Comparison of ENCODE assay signal across 18 mouse cellular contexts in genomic region chr9:103709694-103710093, GRCm38 (mm10). TPM values are rescaled to one million over a fixed set of nuclear protein-coding genes. Genes with fewer than 3 reads are reported as not detected.
DNase-seq lines count a peak whose midpoint lies in the region; ATAC-seq and TF ChIP-seq lines count a peak whose summit lies in the region.
"Had no signal": no experiment of that assay in that cellular context is flagged by ENCODE, and none has a peak within 500 bp of the region (broad histone marks: within the 10 kb centered on the region; RNA-seq: fewer than 3 reads in every experiment).

No protein-coding gene starts in this region.

- ATAC-seq in embryonic facial prominence, embryonic 14.5 days (ENCODE audit: low read depth): no peak
- no peak for ATAC-seq in CD4-positive, CD25-positive, alpha-beta regulatory T cell, adult 4 months
- ATAC-seq: forebrain, embryonic 13.5 days; inflammation-experienced regulatory T-cells, adult 6 months; midbrain, embryonic 13.5 days had no signal

- H3K4me2 ChIP-seq in embryonic facial prominence, embryonic 14.5 days (ENCODE audit: low read depth, low read length): no peak overlapping the region
- H3K4me2 ChIP-seq: forebrain, embryonic 13.5 days; kidney, embryonic 15.5 days; midbrain, embryonic 13.5 days had no signal

- H3K9ac ChIP-seq in embryonic facial prominence, embryonic 14.5 days (ENCODE audit: low read depth, low read length): no peak overlapping the region
- H3K9ac ChIP-seq: forebrain, embryonic 13.5 days; kidney, embryonic 15.5 days; midbrain, embryonic 13.5 days had no signal

- no peak overlapping the region for H3K4me3 ChIP-seq in embryonic facial prominence, embryonic 14.5 days (ENCODE audit: low read depth, low read length)
- no peak overlapping the region for H3K4me3 ChIP-seq in embryonic facial prominence, embryonic 10.5 days
- H3K4me3 ChIP-seq in bone marrow, adult 2 months (replicated peaks; ENCODE audit: control insufficient read depth, low read depth, low read length): no peak overlapping the region
- H3K4me3 ChIP-seq: forebrain, embryonic 13.5 days; gastrocnemius, adult 2 months; hindbrain, embryonic 10.5 days; kidney, embryonic 15.5 days; layer of hippocampus, adult 2 months; midbrain, embryonic 13.5 days had no signal

- no peak for TF ChIP-seq CTCF in bone marrow, adult 2 months (IDR thresholded peaks at IDR 0.05; ENCODE audit: control insufficient read depth, insufficient read depth, low read length)

- no peaks in the 10 kb centered on the region for H3K9me3 ChIP-seq in embryonic facial prominence, embryonic 14.5 days (ENCODE audit: control insufficient read depth, low read length)
- H3K9me3 ChIP-seq in embryonic facial prominence, embryonic 10.5 days: no peaks in the 10 kb centered on the region
- H3K9me3 ChIP-seq: forebrain, embryonic 13.5 days; hindbrain, embryonic 10.5 days; kidney, embryonic 15.5 days; midbrain, embryonic 13.5 days had no signal

- WGBS in embryonic facial prominence, embryonic 14.5 days: 33% methylated on average over 3 of the region's 3 CpGs
- 47% methylated on average over 3 of the region's 3 CpGs for WGBS in embryonic facial prominence, embryonic 10.5 days
- 63% methylated on average over 3 of the region's 3 CpGs for WGBS in bone marrow, adult 2 months

- H3K36me3 ChIP-seq in embryonic facial prominence, embryonic 14.5 days (ENCODE audit: control insufficient read depth, insufficient read depth, low read length): no peaks in the 10 kb centered on the region
- H3K36me3 ChIP-seq in embryonic facial prominence, embryonic 10.5 days (replicated peaks): peaks cover 4% of the 10 kb centered on the region; the same call in 1 of the 2 replicates
- H3K36me3 ChIP-seq: G1E; kidney, embryonic 15.5 days; midbrain, embryonic 13.5 days had no signal

- peak; percentile 49 for DNase-seq in embryonic facial prominence, embryonic 14.5 days (ENCODE audit: low spot score)
- DNase-seq in embryonic facial prominence, embryonic 10.5 days (ENCODE audit: low spot score): no peak
- DNase-seq in layer of hippocampus, adult 9-11 months: peak; percentile 29
- DNase-seq in layer of hippocampus, postnatal 14 days (ENCODE audit: low spot score in 2 of 2): no peak
- peak; percentile 19 for DNase-seq in lung, postnatal 14 days
- DNase-seq: adrenal gland, adult 2 months; gastrocnemius, adult 2 months; heart, adult 18-20 months; right cerebral cortex, postnatal 25 days had no signal

- no peak overlapping the region for H3K27ac ChIP-seq in embryonic facial prominence, embryonic 14.5 days (replicated peaks; ENCODE audit: low read depth, low read length)
- H3K27ac ChIP-seq in embryonic facial prominence, embryonic 10.5 days (replicated peaks): no peak overlapping the region
- H3K27ac ChIP-seq in bone marrow, adult 2 months (ENCODE audit: control insufficient read depth, insufficient read depth, low read depth, low read length, poor library complexity): peak overlapping the region; percentile 51
- H3K27ac ChIP-seq: forebrain, embryonic 13.5 days; gastrocnemius, adult 2 months; hindbrain, embryonic 10.5 days; kidney, embryonic 15.5 days; layer of hippocampus, adult 2 months; midbrain, embryonic 13.5 days had no signal

- TF ChIP-seq POLR2A in bone marrow, adult 2 months (IDR thresholded peaks at IDR 0.05; ENCODE audit: borderline replicate concordance, control insufficient read depth, low read depth, low read length): no peak

- no peaks in the 10 kb centered on the region for H3K27me3 ChIP-seq in embryonic facial prominence, embryonic 14.5 days (replicated peaks; ENCODE audit: control insufficient read depth, insufficient read depth, low read length)
- no peaks in the 10 kb centered on the region for H3K27me3 ChIP-seq in embryonic facial prominence, embryonic 10.5 days (replicated peaks; ENCODE audit: low read depth, poor library complexity, severe bottlenecking)
- H3K27me3 ChIP-seq: forebrain, embryonic 13.5 days; kidney, embryonic 15.5 days; midbrain, embryonic 13.5 days had no signal

- H3K4me1 ChIP-seq in embryonic facial prominence, embryonic 14.5 days (ENCODE audit: control insufficient read depth, insufficient read depth, low read length): no peaks in the 10 kb centered on the region
- H3K4me1 ChIP-seq in embryonic facial prominence, embryonic 10.5 days: peaks cover 24% of the 10 kb centered on the region
- no peaks in the 10 kb centered on the region for H3K4me1 ChIP-seq in bone marrow, adult 2 months (ENCODE audit: control insufficient read depth, insufficient read depth, low read length)

RNA-seq across cellular contexts. Expression of gene Tmem108, which starts 51.9 kb away (rescaled TPM):
- 9.9 and 11.6 TPM in 2 replicates for polyA plus RNA-seq in embryonic facial prominence, embryonic 14.5 days (2014; fragmentation: Nextera tagmentation; extraction: Ambion mirVana)
- 19.6 and 22.1 TPM in 2 replicates for polyA plus RNA-seq in embryonic facial prominence, embryonic 10.5 days (2016; fragmentation: Nextera tagmentation; extraction: Ambion mirVana)
- total RNA-seq in layer of hippocampus, postnatal 14 days (2021): 10 to 100 TPM; 50.2 to 54.2 TPM
- 0.88 and 3.3 TPM in 2 replicates for polyA plus RNA-seq in bone marrow, adult 2 months (2011; ENCODE audit: insufficient read depth, insufficient read length, low replicate concordance, missing spikeins)
- polyA plus RNA-seq in CD4-positive, CD25-positive, alpha-beta regulatory T cell, adult 4 months (2017; shearing (Covaris generic)): 1 to 10 TPM; 1.0 to 3.2 TPM
- total RNA-seq: gastrocnemius, adult 2 months had no signal
- polyA plus RNA-seq: G1E had no signal

Comparison
In these comparisons a context has a peak if more than half of its experiments do, and no peak if none do; other contexts are left out.
1. DNase-seq: peak in embryonic facial prominence, embryonic 14.5 days (single experiment), layer of hippocampus, adult 9-11 months (single experiment) and lung, postnatal 14 days (single experiment); none in embryonic facial prominence, embryonic 10.5 days (single experiment) and layer of hippocampus, postnatal 14 days (0 of 2).